Mouse (Mus musculus) midbrain, postnatal 0 days (tissue): Measurements from ENCODE around the gene Olfr1358. TPM values are rescaled to one million over a fixed set of nuclear protein-coding genes. Genes with fewer than 3 reads are reported as not detected.
"Not testable (repeated sequence)": the region's sequence is repeated elsewhere in the genome, so short reads cannot be mapped to it uniquely, and the experiment has no call there.

Experiments
- ATAC-seq: fragments of 200-750 bp; cut with Nextera tagmentation; 2 replicates; pipeline ENCODE4 v1.8.0; 2017; ENCODE audit warnings: moderate number of reproducible peaks, mild to moderate bottlenecking, moderate TSS enrichment, moderate library complexity; ENCODE audit not compliant: low FRiP score
- DNase-seq: peaks from one replicate; pipeline ENCODE4 v3.0.0-alpha.2; 2015; ENCODE audit warnings: low spot score
- H3K27ac ChIP-seq: fragments of 300-500 bp; sonication (generic); 2 replicates; pipeline ENCODE4 v1.5.1; 2014; ENCODE audit warnings: low read depth, mild to moderate bottlenecking, low read length, mixed read lengths
- H3K27me3 ChIP-seq: fragments of 300-500 bp; sonication (generic); 2 replicates; pipeline ENCODE4 v1.6.1; 2014; ENCODE audit warnings: low read length, control low read depth, mixed read lengths; ENCODE audit not compliant: insufficient read depth
- H3K36me3 ChIP-seq: fragments of 300-500 bp; sonication (generic); 2 replicates; pipeline ENCODE4 v1.6.1; 2014; ENCODE audit warnings: low read length, control low read depth, mixed read lengths; ENCODE audit not compliant: insufficient read depth
- H3K4me1 ChIP-seq: fragments of 300-500 bp; sonication (generic); 2 replicates; pipeline ENCODE4 v1.6.1; 2014; ENCODE audit warnings: mild to moderate bottlenecking, control low read depth, antibody characterized with exemption, low read length, mixed read lengths; ENCODE audit not compliant: insufficient read depth
- H3K4me2 ChIP-seq: fragments of 300-500 bp; sonication (generic); 2 replicates; pipeline ENCODE4 v1.6.1; 2014; ENCODE audit warnings: low read depth, mild to moderate bottlenecking, low read length, mixed read lengths; ENCODE audit not compliant: poor library complexity, severe bottlenecking
- H3K4me3 ChIP-seq: fragments of 300-500 bp; sonication (generic); 2 replicates; pipeline ENCODE4 v1.5.1; 2014; ENCODE audit warnings: low read depth, mild to moderate bottlenecking, low read length, moderate library complexity
- H3K9ac ChIP-seq: fragments of 300-500 bp; sonication (generic); replicated peaks from 2 replicates; pipeline ENCODE4 v1.6.1; 2014; ENCODE audit warnings: mild to moderate bottlenecking, low read length, moderate library complexity, mixed read lengths; ENCODE audit not compliant: poor library complexity, severe bottlenecking
- H3K9me3 ChIP-seq: fragments of 300-500 bp; sonication (generic); 2 replicates; pipeline ENCODE4 v1.6.1; 2016; ENCODE audit warnings: low read length, control low read depth
- CTCF ChIP-seq: IDR thresholded peaks from 2 replicates; pipeline ENCODE4 v1.5.1; 2016; ENCODE audit warnings: antibody characterized with exemption, mild to moderate bottlenecking
- WGBS: fragments of 180-500 bp; shearing (Covaris S2); extraction: QIAGEN DNeasy Blood & Tissue Kit; methylation state at CpG from one replicate; pipeline ENCODE4 v1.1.7; 2014; 5-methylcytosine and 5-hydroxymethylcytosine counted together
- polyA plus RNA-seq: library from polyadenylated mRNA; unstranded; fragments of >200 nt; fragmentation: Nextera tagmentation; extraction: Ambion mirVana; gene quantifications from 2 replicates; pipeline ENCODE4 v1.2.1, GENCODE M21; 2015
- total RNA-seq: library from RNA; depleted of rRNA; stranded (reverse); fragments of >200 nt; gene quantifications from 2 replicates; pipeline ENCODE4 v1.2.3, GENCODE M21; 2014

Olfr1358 gene
- total and polyA plus RNA-seq, 2 experiments from 2014 or later = not detected

DNA sequence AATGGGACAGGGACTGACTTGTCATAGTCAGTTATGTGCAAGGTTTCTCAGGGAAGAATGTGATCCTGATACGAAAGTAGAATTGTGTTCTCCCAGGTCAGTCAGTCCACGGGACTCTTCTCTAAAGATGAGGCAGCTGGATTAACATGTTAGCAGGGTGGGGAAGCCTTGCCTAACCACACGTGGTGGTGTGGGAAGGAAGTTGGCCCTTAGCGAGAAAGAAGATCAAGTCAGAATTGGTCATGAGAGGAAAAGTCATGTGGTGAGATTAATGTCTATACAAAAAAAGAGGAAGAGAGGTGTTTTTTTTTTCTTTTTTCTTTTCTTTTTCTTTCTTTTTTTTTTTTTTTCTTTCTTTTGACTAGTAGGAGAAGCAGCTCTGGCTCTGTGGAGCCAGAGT, 40.4 kb upstream of the Olfr1358 start:
- WGBS = 71% methylated on average over 4 of the region's 4 CpGs
- TF ChIP-seq CTCF = no peak
- Histone ChIP-seq H3K9me3 (no peaks in the 10 kb centered on the region), H3K4me2 (no peak overlapping the region), H3K4me1 (no peaks in the 10 kb centered on the region), H3K27me3 (no peaks in the 10 kb centered on the region), H3K9ac (no peak overlapping the region), H3K27ac (no peak overlapping the region), H3K4me3 (no peak overlapping the region), H3K36me3 (no peaks in the 10 kb centered on the region)
- no peak for ATAC-seq
- DNase-seq = no peak

GRCm38 (mm10) chr10:78480954-78481927, 36.0 kb upstream of the Olfr1358 start:
- H3K27ac ChIP-seq = no peak overlapping the region

DNA sequence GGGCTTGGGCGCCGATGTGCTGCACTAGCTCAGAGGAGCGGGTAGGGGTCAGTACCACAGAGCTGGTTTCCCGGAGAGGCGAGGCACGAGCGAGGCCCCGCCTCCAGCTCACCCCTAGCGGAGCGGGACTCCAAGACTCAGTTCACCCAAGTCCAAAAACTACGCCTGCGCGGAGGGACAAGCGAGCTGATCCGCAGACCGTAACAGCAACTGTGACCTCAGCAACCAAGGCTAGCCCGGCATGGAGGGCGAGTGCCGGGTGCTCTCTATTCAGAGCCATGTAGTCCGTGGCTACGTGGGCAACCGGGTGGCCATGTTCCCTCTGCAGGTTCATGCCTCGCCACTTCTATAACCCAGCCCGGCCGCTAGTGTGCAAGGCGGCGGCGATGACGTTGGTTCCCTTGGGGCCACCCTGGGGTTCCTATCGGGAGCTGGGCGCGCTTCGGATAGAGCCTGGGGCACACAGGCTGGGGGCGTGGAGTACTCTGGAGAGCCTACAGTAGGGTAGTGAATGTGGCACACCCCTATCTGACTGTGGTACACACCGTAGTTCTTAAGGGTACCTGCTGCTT, 35.2 kb upstream of the Olfr1358 start:
- Histone ChIP-seq H3K4me1 (no peaks in the 10 kb centered on the region), H3K27me3 (no peaks in the 10 kb centered on the region), H3K9me3 (no peaks in the 10 kb centered on the region), H3K36me3 (no peaks in the 10 kb centered on the region), H3K4me2 (peak overlapping the region; percentile 64), H3K9ac (peak overlapping the region; percentile 37), H3K4me3 (peak overlapping the region; percentile 41), H3K27ac (no peak overlapping the region)
- TF ChIP-seq CTCF = peak; percentile 58
- ATAC-seq (peak; percentile 93), DNase-seq (peak; percentile 79)
- under 1% methylated on average over 35 of the region's 35 CpGs for WGBS

More at GRCm38 (mm10) chr10:78480954-78481927, 36.0 kb upstream of the Olfr1358 start:
- no peaks in the 10 kb centered on the region for H3K9me3 ChIP-seq
- TF ChIP-seq CTCF = no peak
- H3K27me3 ChIP-seq = no peaks in the 10 kb centered on the region
- H3K9ac ChIP-seq = peak overlapping the region; percentile 37
- H3K36me3 ChIP-seq = no peaks in the 10 kb centered on the region
- ATAC-seq (peak; percentile 11; the same call in 1 of the 2 replicates), DNase-seq (no peak)
- WGBS = 35% methylated on average over 21 of the region's 21 CpGs
- H3K4me2 ChIP-seq = peak overlapping the region; percentile 64
- H3K4me3 ChIP-seq = peak overlapping the region; percentile 41
- H3K4me1 ChIP-seq = no peaks in the 10 kb centered on the region

DNA sequence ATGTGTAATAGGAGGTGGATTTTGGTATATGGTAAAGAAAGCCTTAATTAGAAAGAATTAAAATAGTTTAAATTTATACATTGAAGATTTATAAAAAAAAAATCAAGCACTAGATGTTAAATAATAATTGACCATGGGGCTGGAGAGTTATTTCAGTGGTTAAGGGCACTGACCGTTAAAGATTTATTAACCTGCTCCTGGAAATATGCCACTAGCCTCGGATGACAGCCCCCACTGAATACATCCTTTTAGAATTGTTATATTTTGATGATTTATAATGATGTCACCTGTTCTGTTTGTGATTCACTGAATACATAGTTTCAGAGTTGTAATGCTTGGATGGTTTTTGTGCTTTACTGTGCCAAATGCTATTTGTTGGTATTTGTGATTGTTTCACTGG, 31.9 kb upstream of the Olfr1358 start:
- H3K9ac ChIP-seq, H3K9me3 ChIP-seq, DNase-seq, H3K4me1 ChIP-seq, H3K27me3 ChIP-seq, ATAC-seq, H3K4me2 ChIP-seq, H3K27ac ChIP-seq, H3K36me3 ChIP-seq, H3K4me3 ChIP-seq: not testable (repeated sequence)
- 66% methylated on average over 2 of the region's 2 CpGs for WGBS

GRCm38 (mm10) chr10:78486871-78487270, 30.4 kb upstream of the Olfr1358 start:
- Histone ChIP-seq H3K4me3 (no peak overlapping the region), H3K9me3 (no peaks in the 10 kb centered on the region), H3K9ac (no peak overlapping the region), H3K27ac (no peak overlapping the region), H3K4me1 (no peaks in the 10 kb centered on the region), H3K27me3 (no peaks in the 10 kb centered on the region), H3K36me3 (no peaks in the 10 kb centered on the region), H3K4me2 (no peak overlapping the region)
- ATAC-seq (no peak), DNase-seq (no peak)
- TF ChIP-seq CTCF = no peak
- WGBS = 80% methylated on average over 5 of the region's 5 CpGs
